Mouse (Mus musculus) bone marrow macrophage, adult 2 months (primary cell): Measurements from ENCODE around the gene Coro2a.

ENCODE experiments used
- CTCF ChIP-seq: IDR thresholded peaks from 2 replicates; pipeline ENCODE4 v1.5.1; 2012; ENCODE audit warnings: low read depth, mild to moderate bottlenecking, low read length, moderate library complexity
- POLR2A ChIP-seq: IDR thresholded peaks from 2 replicates; pipeline ENCODE4 v1.6.1; 2012; ENCODE audit warnings: mild to moderate bottlenecking, low read depth, low read length, borderline replicate concordance

DNA sequence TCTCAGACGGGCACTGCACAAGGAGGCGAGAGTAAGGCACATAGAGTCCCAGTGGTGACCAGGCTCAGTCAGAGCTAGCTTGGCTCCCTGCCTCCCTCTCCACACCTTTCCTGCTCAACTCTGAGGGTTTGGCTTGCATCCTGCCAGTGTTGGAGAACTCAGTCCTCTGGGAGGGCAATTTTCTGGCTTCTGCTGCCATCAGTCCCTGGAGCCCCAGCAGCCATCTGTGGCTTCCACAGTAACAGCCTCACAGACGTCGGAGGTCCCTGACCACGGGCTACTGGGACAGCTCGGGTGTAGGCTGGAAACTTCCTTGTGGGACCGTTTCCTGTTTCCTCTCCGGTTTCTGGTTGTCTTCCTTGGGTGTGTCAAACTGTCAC, 16.2 kb downstream of the Coro2a start:
- TF ChIP-seq POLR2A (no peak), CTCF (no peak)
